Mouse (Mus musculus): Measurements from ENCODE around the gene Stk38.
A peak's percentile ranks its signal among the peaks of the same experiment; 100 is the strongest.
"Not testable (repeated sequence)": the region's sequence is repeated elsewhere in the genome, so short reads cannot be mapped to it uniquely, and the experiment has no call there.

The Stk38 gene

DNA sequence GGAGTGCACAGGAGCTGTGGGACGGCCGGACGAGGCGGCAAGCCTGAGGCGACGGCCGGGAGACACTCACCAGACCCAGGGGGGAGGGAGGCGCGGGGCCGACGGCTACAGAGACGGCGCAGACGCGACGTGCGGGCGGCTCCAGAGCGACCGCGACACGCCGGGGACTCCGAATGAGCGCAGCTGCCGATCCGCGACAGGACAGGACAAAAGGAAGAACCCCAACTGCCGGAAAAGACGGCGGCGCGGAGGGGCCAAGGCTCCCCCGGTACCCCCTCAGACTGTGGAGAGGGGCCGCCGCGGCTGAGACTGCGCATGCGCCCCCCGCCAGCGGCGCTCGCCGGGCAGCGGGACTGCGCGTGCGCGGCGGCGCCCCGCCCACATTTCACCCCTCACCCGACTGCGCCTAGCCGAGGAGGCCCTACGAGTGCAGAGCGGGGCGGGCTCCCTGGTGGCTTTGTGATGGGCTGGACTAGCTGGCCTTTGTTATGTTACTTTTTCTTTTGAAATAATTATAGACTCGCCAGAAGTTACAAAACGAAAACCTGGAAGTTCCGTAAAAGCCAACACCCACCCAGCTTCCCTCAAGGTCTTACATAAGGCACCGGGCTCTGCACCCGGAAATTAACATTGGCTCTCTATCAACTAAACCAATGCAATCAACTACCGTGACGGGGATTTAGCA, at the start of gene Stk38:
Gene Stk38 (minus strand): TSS at position 355 of the 685 bp plus-strand sequence.
- peak; percentile 88 for DNase-seq (ENCODE audit: low spot score)

DNA sequence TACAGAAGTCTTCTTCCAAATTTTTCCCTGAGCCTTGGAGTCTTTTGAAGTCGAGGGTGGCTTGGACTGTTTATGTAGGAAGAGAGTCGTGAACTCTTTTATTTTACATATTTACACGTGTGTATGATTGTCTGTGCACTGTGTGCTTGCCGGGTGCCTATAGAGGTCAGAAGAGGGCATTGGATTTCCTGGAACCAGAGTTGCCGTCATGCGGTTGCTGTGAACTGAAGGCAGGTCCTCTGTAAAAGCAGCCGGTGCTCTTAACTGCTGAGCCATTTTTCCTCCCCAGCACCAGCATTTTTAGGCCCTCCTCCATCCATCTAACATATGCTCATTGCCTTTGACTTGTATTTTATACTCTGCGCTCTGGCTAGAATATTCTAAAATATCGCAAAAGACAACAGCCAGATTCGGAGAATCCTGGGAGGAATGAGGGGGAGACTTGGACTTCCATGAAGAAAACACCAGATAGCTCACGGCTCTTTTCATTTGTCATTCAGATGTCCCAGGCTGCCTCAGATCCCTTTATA, 49.6 kb upstream of the Stk38 start:
- no peak for DNase-seq (ENCODE audit: low spot score)

DNA sequence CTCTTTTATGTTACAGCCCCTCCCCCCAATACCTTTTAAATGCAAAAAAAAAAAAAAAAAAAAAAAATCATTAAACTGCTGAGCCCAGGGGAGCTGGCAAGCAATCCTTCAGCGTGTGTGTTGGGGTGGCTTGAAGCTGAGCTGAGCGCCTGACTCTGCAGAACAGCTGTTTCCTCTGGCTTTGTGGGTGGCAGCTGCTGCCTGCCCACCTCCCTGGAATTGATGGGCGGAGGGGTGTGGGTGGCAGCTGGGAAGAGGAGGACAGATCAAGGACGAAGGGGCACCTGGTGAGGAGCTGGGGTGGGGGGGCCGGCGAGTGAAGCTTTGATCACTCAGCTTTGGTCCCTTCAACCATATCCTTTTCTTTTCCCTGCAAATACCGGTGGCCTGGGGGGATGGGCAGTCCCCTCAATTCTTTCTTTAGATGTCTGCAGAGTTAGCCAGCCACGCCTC, 48.9 kb upstream of the Stk38 start:
- DNase-seq (ENCODE audit: low spot score) = no peak

DNA sequence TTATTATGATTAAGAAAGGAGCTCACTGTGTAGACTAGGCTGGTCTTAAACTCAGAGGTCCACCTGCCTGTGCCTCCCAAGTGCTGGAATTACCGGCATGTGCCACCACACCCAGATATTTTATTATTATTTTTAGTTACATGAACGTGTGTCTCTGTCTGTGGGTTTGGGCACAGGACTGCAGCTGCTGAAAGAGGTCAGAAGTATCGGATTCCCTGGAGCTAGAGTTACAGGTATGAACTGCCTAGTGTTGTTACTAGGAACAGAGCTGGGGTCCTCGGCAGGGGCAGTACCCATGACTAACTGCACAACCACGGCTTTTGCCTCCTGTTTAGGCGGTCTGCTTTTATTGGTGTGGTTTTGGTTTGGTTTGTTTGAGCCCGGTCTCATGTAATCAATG, 48.4 kb upstream of the Stk38 start:
- no peak for DNase-seq (ENCODE audit: low spot score)

DNA sequence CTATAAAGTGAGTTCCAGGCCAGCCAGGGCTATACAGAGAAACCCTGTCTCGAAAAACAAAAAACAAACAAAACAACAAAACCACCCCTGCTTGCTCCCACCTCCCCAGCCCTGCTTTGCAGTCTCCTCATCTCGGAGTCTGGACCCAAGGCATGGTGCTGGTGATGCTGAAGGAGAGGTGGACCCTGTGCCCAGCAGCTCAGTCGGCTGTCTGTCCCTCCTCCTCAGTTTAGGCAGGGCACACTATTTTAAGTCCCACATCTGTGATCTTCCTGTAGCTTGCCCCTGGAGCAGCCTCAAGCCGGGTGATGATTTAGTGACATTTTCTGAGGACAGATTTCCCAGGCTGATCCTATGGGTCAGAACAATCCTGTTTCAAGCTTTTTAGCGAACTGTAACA, 47.8 kb upstream of the Stk38 start:
- DNase-seq (ENCODE audit: low spot score) = no peak

DNA sequence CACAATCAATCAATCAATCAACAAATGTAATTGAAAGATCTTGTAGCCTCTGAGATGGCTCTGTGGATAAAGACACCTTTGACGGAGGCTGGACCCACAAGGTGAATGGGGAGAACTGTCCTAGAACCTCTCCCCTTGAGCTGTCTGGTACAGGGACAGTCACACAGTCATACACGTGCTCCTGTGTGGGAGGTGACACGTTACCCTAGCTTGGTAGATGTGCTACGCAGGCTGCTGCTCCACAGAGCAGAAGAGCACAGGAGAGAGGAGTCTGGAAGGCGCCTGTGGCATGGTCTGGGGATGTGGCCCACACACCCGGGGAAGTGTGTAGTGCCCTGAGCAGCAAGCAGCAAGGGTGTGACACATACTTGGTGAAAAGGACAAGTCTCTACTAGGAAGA, 46.6 kb upstream of the Stk38 start:
- DNase-seq (ENCODE audit: low spot score) = no peak

DNA sequence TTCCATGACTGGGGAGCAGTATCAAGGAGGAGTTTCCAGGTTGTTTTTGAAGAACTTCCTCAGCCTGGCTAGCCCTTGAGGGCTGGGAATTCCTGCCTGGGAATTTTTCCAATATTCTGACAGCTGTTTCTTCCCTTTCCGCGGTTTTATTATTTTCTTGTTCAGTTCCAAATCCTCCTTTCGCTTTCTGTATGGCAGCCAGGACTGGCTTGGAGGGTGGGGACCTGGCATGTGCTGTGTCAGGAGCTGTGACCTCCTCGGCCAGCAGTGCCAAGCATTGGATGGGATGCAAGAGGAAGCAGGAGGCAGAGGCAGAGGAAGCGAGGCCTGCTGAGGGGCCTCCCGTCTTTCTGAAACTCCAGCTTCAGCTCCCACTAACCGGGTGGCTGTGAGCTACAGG, 46.0 kb upstream of the Stk38 start:
- peak; percentile 50 for DNase-seq (ENCODE audit: low spot score)

DNA sequence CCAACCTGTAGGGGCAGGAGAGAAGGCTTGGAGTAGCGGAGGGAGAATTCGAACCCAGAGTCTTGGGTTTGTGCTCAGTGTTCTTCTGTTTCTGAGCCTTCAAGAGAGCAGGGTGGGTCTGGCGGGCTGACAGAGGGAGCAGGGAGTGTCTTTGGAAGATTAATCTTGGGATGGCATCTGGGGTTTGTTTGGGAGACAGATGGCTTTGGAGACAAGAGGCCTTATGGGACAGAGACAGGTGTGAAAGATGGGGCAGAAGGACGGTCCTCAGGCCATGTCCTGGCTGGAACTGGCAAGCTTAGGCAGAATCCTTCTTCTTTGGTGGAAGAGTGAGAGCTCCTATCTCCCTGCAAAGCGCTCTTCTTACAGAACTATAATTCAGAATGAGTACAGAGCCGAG, 45.3 kb upstream of the Stk38 start:
- DNase-seq (ENCODE audit: low spot score) = no peak

DNA sequence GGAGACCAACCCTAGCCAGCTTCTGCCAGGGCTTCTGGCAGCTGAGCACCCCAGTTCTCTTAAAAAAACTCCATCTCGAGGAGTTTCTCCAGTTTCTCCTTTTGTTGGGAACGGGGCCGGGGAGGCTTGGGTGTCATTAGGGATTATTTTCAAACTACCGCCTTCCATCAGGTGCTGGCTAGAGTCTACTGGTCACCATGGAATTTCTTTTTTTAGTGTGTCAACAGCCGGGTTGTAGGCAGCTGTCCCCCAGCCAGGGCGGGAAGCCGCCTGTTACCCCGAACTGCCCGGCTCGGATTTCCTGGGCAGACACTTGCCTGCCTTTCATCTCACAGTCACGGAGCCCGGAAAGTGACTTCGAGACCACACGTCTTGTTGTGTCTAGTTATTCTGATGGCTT, 43.0 kb upstream of the Stk38 start:
- no peak for DNase-seq (ENCODE audit: low spot score)

DNA sequence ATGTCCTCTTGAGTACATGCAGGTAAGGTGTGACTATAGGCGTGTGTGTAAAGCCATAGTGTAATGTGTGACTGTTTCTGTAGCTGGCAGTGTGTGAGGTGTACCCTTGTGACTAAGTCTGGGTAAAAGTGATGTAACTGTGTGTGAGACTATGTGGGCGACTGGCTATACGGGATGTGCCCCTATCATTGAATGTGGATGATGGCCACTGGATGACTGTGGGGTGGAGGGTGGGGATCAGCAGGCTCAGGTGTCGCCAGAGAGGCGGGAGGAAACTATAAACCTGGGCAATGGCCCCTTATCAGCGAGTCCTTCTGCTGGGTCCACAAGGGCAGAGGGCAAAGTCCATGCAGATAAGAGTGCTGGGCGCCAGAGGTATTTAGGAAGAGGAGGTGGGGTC, 42.1 kb upstream of the Stk38 start:
- DNase-seq (ENCODE audit: low spot score) = no peak

DNA sequence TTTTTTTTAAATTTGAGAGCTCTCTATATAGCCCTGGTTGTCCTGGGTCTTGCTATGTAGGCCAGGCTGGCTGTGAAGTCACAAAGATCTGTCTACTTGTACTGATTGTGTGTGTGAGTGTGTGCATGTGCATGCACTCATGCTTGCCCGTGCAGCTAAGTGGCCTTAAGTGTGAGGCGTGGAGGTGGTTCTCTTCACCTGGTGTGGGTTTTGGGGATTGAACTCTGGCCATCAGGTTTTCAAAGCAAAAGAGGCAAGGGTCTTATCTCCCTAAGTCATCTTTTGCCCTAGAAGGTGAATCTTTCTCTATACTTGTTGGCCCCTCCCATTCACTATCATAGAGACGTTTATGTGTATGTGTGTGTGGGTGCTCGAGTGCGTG, 41.7 kb upstream of the Stk38 start:
- DNase-seq (ENCODE audit: low spot score) = no peak

DNA sequence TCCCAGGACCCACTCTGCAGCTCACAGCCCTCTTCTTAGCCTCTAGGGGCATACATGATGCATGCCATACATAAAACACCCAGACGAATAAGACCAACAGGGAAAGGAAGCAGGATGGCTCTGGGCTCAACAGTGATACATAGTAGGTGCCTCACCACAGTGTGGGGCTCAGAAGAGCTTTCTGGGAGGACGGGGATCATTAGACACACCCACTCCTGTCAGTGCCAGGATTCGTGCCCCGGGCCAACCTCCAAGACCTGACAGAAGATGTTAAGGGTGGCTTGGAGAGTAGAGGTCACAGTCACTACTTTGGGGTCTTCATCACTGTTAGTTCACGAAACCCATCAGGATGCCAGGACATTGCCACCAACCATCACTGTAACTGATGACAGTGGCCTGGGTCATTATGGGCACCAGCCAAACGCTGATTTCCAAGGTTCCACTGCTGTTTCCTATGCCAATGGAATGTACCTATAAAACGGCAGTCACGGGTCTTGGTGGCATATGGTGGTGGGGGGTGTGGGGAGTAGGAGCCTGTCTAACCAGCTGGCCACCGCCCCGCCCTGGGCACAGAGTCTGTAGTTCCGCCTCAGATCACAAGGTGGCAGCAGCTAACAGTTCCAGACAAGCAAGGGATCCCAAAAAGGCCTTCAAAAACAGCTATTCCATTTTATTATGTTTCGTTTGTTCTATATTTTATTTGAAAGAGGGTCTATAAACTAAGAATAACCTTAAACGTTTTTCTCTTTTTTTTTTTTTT, 41.1 kb upstream of the Stk38 start:
- DNase-seq (ENCODE audit: low spot score) = peak; percentile 88

DNA sequence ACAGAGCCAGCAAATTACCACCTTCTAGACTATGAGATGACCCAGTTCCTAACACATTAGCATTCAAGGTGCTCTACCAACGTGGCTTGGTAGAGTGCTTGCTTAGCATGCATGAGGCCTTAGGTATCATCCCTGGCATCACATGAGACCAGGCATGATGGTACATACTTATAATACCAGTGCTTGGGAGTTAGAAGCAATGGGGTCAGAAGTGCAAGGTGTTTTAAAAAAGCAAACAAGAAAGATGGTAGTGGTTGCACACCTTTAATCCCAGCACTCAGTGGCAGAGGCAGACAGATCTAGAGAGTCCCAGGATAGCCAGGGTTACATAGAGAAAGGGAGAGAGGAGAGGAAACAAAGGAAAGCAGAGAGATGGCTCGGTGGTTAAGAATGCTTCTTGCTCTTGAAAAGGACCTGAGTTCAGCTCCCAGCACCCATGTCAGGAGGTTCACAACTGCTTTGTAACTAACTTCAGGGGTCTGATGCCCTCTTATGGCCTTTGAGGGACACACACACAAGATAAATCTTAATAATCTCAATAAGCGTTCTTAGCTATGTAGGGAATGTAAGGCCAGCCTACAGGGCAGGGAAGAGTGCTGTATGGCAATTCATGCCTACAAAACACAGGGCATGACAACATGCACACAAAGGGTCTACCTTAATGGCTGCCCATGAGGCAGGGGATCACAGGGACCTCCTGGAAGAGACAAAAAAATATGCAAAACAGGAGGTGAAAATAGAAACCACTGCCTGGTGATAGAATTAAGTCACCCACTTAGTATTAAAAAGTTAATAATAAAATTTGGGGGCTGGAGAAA, 40.1 kb upstream of the Stk38 start:
- DNase-seq (ENCODE audit: low spot score) = no peak

DNA sequence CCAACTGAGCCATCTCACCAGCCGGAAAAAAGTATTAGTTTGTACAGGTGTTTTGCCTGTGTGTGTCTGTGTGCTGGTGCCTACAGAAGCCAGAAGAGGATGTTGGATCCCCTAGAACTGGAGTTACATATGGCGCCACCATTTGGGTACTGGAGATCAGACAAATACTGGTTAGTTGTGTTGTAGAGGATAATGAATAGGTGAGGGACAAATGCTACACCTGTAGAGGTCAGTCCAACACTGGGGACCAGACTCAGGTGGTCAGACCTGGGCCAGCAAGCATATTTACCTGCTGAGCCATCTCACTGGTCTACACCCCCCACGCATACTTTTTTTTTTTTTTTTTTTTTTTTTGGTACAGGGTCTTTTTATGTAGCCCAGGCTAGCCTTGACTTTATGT, 39.1 kb upstream of the Stk38 start:
- DNase-seq (ENCODE audit: low spot score) = no peak

DNA sequence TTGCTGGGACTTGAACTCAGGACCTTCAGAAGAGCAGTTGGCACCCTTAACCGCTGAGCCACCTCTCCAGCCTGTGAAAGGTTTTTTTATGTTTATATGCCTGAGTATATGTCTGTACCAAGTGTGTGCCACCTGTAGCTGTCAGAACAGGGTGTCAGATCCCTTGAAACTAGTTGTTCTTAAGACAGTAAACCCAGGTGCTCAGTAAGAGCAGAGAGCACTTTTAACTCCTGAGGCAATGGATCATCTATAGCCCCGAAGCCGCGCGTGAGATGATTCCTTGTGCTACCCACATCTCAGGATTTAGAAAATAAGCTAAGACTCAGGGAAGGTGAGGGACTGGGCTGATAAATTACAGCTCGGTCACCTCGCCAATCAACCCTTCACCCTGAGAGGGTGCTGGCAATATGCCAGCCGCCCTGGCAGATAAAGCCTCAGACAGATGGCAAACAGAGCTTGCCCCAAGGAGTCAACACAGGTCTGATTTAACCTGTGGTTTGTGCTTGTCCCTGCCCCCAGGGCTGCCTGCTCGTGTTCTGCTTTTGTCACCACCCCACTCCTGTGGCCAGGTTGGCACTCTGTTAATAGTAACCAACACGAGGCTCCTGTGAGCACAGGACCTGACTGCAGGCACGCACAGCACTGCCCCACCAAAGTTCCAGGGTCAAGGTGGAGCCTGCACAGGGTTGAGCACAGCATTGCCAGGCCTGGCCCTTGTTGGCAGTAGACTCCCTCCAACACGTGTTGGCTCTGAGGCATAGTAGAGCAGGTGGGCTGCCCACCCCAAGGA, 38.1 kb upstream of the Stk38 start:
- peak; percentile 66 for DNase-seq (ENCODE audit: low spot score)

DNA sequence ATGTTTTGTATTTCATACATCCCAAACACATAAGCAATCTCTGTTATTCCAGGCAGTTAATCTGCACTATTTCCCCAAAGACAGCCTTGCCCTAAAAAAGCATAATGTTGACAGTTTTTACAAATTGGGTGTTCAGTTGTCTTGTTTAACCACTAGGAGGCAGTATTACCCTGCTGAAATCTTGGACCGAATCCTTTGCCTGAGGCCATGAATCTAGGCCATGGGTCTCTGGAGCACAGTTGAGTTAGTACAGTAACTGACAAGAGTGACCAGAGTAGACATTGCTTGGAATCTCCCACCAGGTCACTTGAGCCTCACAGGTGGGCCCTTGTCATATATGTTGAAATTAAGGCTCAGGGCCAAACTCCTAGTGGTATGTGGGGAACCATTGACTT, 37.1 kb upstream of the Stk38 start:
- DNase-seq (ENCODE audit: low spot score) = peak; percentile 81

DNA sequence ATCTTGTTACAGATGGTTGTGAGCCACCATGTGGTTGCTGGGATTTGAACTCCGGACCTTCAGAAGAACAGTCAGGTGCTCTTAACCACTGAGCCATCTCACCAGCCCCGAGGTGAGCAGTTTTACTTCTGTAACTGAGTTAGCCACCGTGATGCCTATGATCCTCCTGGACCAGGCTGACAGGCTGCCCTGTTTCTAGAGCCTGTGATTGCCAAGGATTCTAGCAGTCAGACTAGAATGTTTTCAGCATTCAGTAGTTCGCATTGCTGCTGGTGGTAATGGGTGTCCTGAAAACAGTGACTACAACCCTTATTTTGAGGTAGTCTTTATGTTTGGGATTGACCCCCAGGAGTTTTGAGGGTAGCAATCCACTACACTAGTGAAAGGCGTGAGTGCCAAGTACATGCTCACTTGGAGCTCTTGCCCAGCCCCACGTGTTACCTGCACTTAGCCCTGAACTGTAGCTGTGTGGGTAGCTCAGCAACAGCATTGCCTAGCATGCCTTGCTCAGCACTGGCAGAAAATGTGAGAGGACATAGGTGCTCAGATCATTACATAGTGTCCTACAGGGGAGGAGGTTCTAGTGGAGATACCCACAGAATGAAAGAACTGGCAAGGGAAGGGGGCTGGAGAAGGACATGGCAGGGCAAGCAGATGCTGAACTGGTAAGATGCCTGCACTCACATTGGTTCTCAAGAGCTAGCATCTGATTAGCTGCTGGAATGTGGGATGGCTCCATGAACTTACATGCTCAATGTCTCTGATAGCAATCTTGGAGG, 36.5 kb upstream of the Stk38 start:
- no peak for DNase-seq (ENCODE audit: low spot score)

DNA sequence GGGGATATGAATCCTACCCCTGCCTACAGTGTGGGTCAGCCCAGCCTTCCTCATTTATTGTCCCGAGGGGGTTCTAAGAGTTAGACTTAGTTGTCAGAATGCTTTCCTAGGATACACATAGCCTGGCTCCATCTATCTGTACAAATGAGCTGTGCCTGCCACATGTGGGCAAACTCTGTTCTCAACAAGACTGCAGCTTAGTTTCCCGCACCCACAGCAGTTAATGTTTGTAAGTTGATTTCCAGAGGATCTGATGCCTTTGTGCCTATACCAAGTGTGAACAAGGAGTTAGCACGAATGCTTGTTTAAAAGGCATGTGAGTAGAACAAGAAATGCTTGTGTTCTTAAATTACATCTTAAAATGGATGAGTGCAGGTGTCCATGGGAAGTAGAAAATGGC, 35.8 kb upstream of the Stk38 start:
- no peak for DNase-seq (ENCODE audit: low spot score)

DNA sequence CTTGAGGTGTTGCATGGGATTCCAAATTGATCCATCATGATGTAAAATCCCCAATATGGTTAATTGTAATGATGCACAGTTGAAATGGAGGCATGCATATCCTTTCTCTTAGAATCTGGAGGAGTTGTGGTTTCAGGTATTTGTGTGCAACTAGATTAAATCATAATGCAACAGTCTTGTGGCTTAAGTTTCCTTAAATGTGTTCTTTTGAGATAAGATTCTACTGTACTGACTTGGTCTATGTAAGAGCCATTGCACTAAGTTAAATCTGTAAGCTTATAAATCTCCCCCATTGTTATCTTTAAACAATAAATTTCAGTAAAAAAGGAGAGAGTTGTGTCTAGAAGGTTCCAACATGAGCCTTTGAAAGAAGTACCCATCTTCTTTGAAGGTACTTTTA, 34.8 kb upstream of the Stk38 start:
- no peak for DNase-seq (ENCODE audit: low spot score)

DNA sequence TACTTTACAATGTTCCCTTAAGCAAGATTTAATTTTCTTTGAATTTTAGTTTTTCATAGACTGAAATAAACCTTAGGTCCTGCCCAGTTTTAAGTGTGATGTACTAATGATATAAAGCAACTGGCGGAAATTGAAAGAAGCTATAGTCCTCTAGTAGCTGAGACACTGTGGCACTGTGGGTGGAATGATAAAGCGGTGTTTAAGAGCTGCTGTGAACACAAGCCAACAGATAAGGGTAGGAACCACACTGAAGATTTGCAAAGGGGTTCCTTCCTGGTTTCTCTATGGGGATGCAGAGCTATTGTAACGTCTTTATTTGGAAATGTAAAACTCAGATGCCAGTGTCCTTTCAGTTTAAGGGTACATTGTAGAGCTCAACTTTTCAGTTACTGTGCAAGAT, 33.8 kb upstream of the Stk38 start:
- DNase-seq (ENCODE audit: low spot score) = not testable (repeated sequence)

DNA sequence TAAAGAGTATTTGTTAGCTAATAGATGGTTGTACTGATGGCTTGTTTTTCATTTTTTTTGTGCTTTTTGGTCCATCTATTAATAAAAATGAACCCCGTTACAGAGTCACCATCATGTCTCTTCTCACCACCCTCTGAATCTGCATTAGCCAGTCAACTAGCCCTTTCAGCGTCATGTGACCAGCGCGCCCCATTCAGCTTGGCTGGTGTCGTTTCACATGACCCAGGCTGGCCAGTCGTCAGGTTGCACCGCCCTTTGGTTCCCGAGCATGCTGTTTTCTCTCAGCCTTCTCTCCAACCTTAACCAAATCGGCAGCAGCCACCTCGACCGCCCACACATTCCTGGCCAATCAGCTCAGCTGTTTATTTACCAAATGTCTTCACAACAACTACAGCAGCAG, 31.6 kb upstream of the Stk38 start:
- no peak for DNase-seq (ENCODE audit: low spot score)
